Mouse (Mus musculus) forebrain, embryonic 10.5 days (tissue): ENCODE data around the gene Sgsh. TPM values are rescaled to one million over a fixed set of nuclear protein-coding genes. Genes with fewer than 3 reads are reported as not detected.

Experiments used
- DNase-seq: peaks from one replicate; pipeline ENCODE4 v3.0.0-alpha.2; 2017; ENCODE audit warnings: low spot score; ENCODE audit errors: extremely low spot score
- H3K27ac ChIP-seq: fragments of 300-500 bp; sonication (generic); 2 replicates; pipeline ENCODE4 v1.5.1; 2016; ENCODE audit warnings: mild to moderate bottlenecking
- H3K27me3 ChIP-seq: fragments of 300-500 bp; sonication (generic); 2 replicates; pipeline ENCODE4 v1.6.1; 2016; ENCODE audit warnings: mild to moderate bottlenecking; ENCODE audit not compliant: poor library complexity, severe bottlenecking
- H3K36me3 ChIP-seq: fragments of 300-500 bp; sonication (generic); replicated peaks from 2 replicates; pipeline ENCODE4 v1.6.1; 2016; ENCODE audit warnings: mild to moderate bottlenecking, moderate library complexity
- H3K4me1 ChIP-seq: fragments of 300-500 bp; sonication (generic); 2 replicates; pipeline ENCODE4 v1.6.1; 2016
- H3K4me3 ChIP-seq: fragments of 300-500 bp; sonication (generic); 2 replicates; pipeline ENCODE4 v1.5.1; 2016; ENCODE audit warnings: mild to moderate bottlenecking, moderate library complexity
- H3K9me3 ChIP-seq: fragments of 300-500 bp; sonication (generic); 2 replicates; pipeline ENCODE4 v1.6.1; 2016; ENCODE audit warnings: mild to moderate bottlenecking, moderate library complexity
- WGBS: fragments of 180-500 bp; shearing (Covaris S2); methylation state at CpG from one replicate; pipeline ENCODE4 v1.1.7; 2016; 5-methylcytosine and 5-hydroxymethylcytosine counted together
- microRNA counts: library from miRNA; unstranded; fragments of <30 nt; microRNA quantifications from one replicate; lab custom pipeline; 2017
- microRNA-seq: library from miRNA; unstranded; fragments of <30 nt; microRNA quantifications from one replicate; pipeline ENCODE4, GENCODE M21; 2017
- polyA plus RNA-seq: library from polyadenylated mRNA; unstranded; fragments of >200 nt; fragmentation: Nextera tagmentation; extraction: Ambion mirVana; gene quantifications from 2 replicates; pipeline ENCODE4 v1.2.1, GENCODE M21; 2016

The Sgsh gene
- polyA plus RNA-seq, 1 experiment from 2014 or later = 7.5 TPM

GRCm38 (mm10) chr11:119298917-119299316 lies 56.4 kb downstream of the Sgsh start:
- DNase-seq = no peak
- H3K4me3 ChIP-seq = peak overlapping the region; percentile 100
- 20% methylated on average over 7 of the region's 7 CpGs for WGBS
- H3K4me1 ChIP-seq = peaks cover 29% of the 10 kb centered on the region
- H3K27me3 ChIP-seq = 0 out of 2 replicates have a peak, but pooled peaks cover 2% of the 10 kb centered on the region
- peaks cover 45% of the 10 kb centered on the region for H3K36me3 ChIP-seq
- peak overlapping the region; percentile 98 for H3K27ac ChIP-seq
- H3K9me3 ChIP-seq = no peaks in the 10 kb centered on the region

- Histone ChIP-seq H3K27me3 (no peaks in the 10 kb centered on the region), H3K4me1 (peaks cover 29% of the 10 kb centered on the region), H3K27ac (no peak overlapping the region), H3K4me3 (peak overlapping the region; percentile 100), H3K36me3 (peaks cover 55% of the 10 kb centered on the region), H3K9me3 (no peaks in the 10 kb centered on the region)
- no peak for DNase-seq
- WGBS = 88% methylated on average over 6 of the region's 6 CpGs
These were observed 57.3 kb downstream of the Sgsh start for GRCm38 (mm10) chr11:119297996-119298395.

MicroRNAs encoded within 50 kb of the gene (microRNA counts, 519-probe panel; counts per million panel counts)
- microRNA mmu-miR-1932 (lab: Ali Mortazavi, UCI) = 341 counts per million, percentile 65 among the panel's probes with 10 or more counts

Small RNA genes within 50 kb of the gene (microRNA-seq; reads per million reads assigned to microRNA genes)
- gene Mir1932 = not detected

Other genes with a start within 250 kb of the Sgsh start
- gene Tbc1d16, start 127.0 kb downstream of the Sgsh start, polyA plus RNA-seq = 22.5 and 22.7 TPM in 2 replicates
- 23.1 and 23.6 TPM in 2 replicates for gene Ccdc40, start 127.0 kb downstream of the Sgsh start, polyA plus RNA-seq
- gene Gaa, start 87.6 kb downstream of the Sgsh start, polyA plus RNA-seq = 27.5 and 28.4 TPM in 2 replicates
- gene Eif4a3, start 55.4 kb downstream of the Sgsh start, polyA plus RNA-seq = 511 and 516 TPM in 2 replicates
- gene Card14, start 47.8 kb downstream of the Sgsh start, polyA plus RNA-seq = 0.04 TPM in 1 of 2 replicates, not detected in the other
- 9.6 and 10.6 TPM in 2 replicates for gene Slc26a11, start within 50 bp of the Sgsh start, polyA plus RNA-seq
- gene Rnf213, start 37.6 kb upstream of the Sgsh start, polyA plus RNA-seq = 1.4 and 1.5 TPM in 2 replicates
- gene Endov, start 135.8 kb upstream of the Sgsh start, polyA plus RNA-seq = 24.0 and 24.5 TPM in 2 replicates
- 1.4 and 1.7 TPM in 2 replicates for gene Nptx1, start 192.2 kb upstream of the Sgsh start, polyA plus RNA-seq
- gene Rptor, start 247.4 kb upstream of the Sgsh start, polyA plus RNA-seq = 12.8 and 13.0 TPM in 2 replicates